Mouse (Mus musculus) lung, postnatal 0 days (tissue): Measurements from ENCODE around the gene Gm1979. TPM values are rescaled to one million over a fixed set of nuclear protein-coding genes. Genes with fewer than 3 reads are reported as not detected.
"Not testable (repeated sequence)": the region's sequence is repeated elsewhere in the genome, so short reads cannot be mapped to it uniquely, and the experiment has no call there.

Source experiments
- ATAC-seq: fragments of 200-750 bp; cut with Nextera tagmentation; 2 replicates; pipeline ENCODE4 v1.8.0; 2017; ENCODE audit warnings: moderate library complexity
- DNase-seq: peaks from one replicate; pipeline ENCODE4 v3.0.0-alpha.2; 2016; ENCODE audit warnings: low spot score
- H3K27ac ChIP-seq: fragments of 300-500 bp; sonication (generic); 2 replicates; pipeline ENCODE4 v1.5.1; 2014; ENCODE audit warnings: antibody characterized with exemption, mild to moderate bottlenecking, low read length, mixed read lengths
- H3K27me3 ChIP-seq: fragments of 300-500 bp; sonication (generic); replicated peaks from 2 replicates; pipeline ENCODE4 v1.6.1; 2014; ENCODE audit warnings: low read length, mixed read lengths; ENCODE audit not compliant: insufficient read depth
- H3K36me3 ChIP-seq: fragments of 300-500 bp; sonication (generic); 2 replicates; pipeline ENCODE4 v1.6.1; 2014; ENCODE audit warnings: low read length, mixed read lengths; ENCODE audit not compliant: insufficient read depth
- H3K4me1 ChIP-seq: fragments of 300-500 bp; sonication (generic); 2 replicates; pipeline ENCODE4 v1.6.1; 2014; ENCODE audit warnings: antibody characterized with exemption, low read depth, low read length, mixed read lengths; ENCODE audit not compliant: insufficient read depth
- H3K4me2 ChIP-seq: fragments of 300-500 bp; sonication (generic); replicated peaks from 2 replicates; pipeline ENCODE4 v1.6.1; 2014; ENCODE audit warnings: low read depth, mild to moderate bottlenecking, low read length, moderate library complexity, mixed read lengths
- H3K4me3 ChIP-seq: fragments of 300-500 bp; sonication (generic); 2 replicates; pipeline ENCODE4 v1.5.1; 2014; ENCODE audit warnings: low read depth, low read length
- H3K9ac ChIP-seq: fragments of 300-500 bp; sonication (generic); replicated peaks from 2 replicates; pipeline ENCODE4 v1.6.1; 2014; ENCODE audit warnings: low read depth, mild to moderate bottlenecking
- H3K9me3 ChIP-seq: fragments of 300-500 bp; sonication (generic); 2 replicates; pipeline ENCODE4 v1.6.1; 2016; ENCODE audit warnings: low read length, mixed read lengths
- WGBS: fragments of 180-500 bp; shearing (Covaris S2); extraction: QIAGEN DNeasy Blood & Tissue Kit; methylation state at CpG from one replicate; pipeline ENCODE4 v1.1.7; 2014; 5-methylcytosine and 5-hydroxymethylcytosine counted together
- polyA plus RNA-seq: library from polyadenylated mRNA; unstranded; fragments of >200 nt; fragmentation: Nextera tagmentation; extraction: Ambion mirVana; gene quantifications from 2 replicates; pipeline ENCODE4 v1.2.1, GENCODE M21; 2015

The Gm1979 gene
- polyA plus RNA-seq: not detected in 2 replicates

DNA sequence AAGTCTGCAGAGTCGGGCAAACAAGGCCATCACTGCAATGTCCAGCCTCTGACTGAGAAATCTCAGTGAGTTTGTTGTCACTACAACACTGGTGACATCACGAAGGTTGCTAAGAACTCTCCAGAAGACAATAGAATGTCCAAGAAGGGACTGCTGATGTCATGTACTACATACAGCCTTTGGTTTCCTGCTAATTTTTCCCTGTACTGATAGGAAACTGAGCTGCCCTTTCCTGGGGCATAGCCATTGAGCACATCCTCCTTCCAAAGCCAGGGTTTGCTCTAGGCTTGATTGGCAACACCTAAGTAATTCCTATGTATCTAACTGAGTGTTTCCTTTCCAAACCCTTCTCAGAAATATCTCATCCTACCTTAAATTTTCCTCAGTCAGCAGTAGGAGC, at the start of gene Gm1979:
Gene Gm1979, minus strand, starts transcription at position 101 of the 400 bp plus-strand sequence.
- DNase-seq, H3K4me2 ChIP-seq: not testable (repeated sequence)
- WGBS: 88% methylated on average over 1 of the region's 2 CpGs

DNA sequence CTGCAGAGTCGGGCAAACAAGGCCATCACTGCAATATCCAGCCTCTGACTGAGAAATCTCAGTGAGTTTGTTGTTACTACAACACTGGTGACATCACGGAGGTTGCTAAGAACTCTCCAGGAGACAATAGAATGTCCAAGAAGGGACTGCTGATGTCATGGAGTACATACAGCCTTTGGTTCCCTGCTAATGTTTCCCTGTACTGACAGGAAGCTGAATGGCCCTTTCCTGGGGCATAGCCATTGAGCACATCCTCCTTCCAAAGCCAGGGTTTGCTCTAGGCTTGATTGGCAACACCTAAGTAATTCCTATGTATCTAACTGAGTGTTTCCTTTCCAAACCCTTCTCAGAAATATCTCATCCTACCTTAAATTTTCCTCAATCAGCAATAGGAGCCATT, 34.9 kb upstream of the Gm1979 start, which contains the start of gene Speer4a:
Gene Speer4a, minus strand, starts transcription at position 101 of the 400 bp plus-strand sequence.
- not testable (repeated sequence) for H3K27ac ChIP-seq, DNase-seq, H3K4me1 ChIP-seq, H3K27me3 ChIP-seq, H3K36me3 ChIP-seq, H3K4me3 ChIP-seq, H3K4me2 ChIP-seq, ATAC-seq, H3K9me3 ChIP-seq, H3K9ac ChIP-seq
- 61% methylated on average over 2 of the region's 2 CpGs for WGBS

More for the DNA sequence above, at the start of gene Gm1979:
- not testable (repeated sequence) for H3K4me1 ChIP-seq, H3K9me3 ChIP-seq, H3K27me3 ChIP-seq, H3K27ac ChIP-seq, ATAC-seq, H3K9ac ChIP-seq, H3K4me3 ChIP-seq, H3K36me3 ChIP-seq

DNA sequence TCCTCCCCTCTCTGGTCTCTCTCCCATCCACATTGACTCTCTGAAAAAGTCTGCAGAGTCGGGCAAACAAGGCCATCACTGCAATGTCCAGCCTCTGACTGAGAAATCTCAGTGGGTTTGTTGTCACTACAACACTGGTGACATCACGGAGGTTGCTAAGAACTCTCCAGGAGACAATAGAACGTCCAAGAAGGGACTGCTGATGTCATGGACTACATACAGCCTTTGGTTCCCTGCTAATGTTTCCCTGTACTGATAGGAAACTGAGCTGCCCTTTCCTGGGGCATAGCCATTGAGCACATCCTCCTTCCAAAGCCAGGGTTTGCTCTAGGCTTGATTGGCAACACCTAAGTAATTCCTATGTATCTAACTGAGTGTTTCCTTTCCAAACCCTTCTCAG, 18.2 kb upstream of the Gm1979 start, which contains the start of gene Gm5862:
Gene Gm5862, minus strand, starts transcription at position 101 of the 400 bp plus-strand sequence.
- not testable (repeated sequence) for H3K9ac ChIP-seq, DNase-seq, H3K27me3 ChIP-seq, H3K9me3 ChIP-seq, H3K27ac ChIP-seq, H3K36me3 ChIP-seq, H3K4me1 ChIP-seq, ATAC-seq, H3K4me3 ChIP-seq, H3K4me2 ChIP-seq
- no CpG with 5 or more reads among the region's 3 CpGs for WGBS

DNA sequence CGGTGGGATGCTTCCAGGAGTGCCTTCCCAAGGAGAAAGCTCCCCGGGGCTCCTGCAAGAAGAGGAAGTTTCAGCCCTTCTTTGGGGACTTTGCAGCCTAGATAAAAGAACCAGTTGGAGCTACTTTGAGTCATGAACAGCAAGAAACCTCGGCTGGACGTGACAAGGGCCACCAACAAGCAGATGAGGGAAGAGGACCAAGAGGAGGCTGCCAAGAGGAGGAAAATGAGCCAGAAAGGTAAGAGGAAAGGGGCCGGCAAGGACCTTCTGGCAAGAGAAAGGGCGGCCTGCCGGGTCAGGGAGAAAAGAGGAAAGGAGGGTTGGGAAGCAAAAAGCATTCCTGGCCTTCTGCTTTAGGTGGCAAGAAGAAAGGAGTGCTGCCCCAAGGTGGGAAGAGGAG, 3.1 kb upstream of the Gm1979 start:
- not testable (repeated sequence) for H3K36me3 ChIP-seq, H3K4me3 ChIP-seq, H3K9me3 ChIP-seq, DNase-seq, H3K27ac ChIP-seq, H3K4me1 ChIP-seq, H3K9ac ChIP-seq, ATAC-seq, H3K27me3 ChIP-seq, H3K4me2 ChIP-seq
- WGBS: 64% methylated on average over 6 of the region's 7 CpGs

DNA sequence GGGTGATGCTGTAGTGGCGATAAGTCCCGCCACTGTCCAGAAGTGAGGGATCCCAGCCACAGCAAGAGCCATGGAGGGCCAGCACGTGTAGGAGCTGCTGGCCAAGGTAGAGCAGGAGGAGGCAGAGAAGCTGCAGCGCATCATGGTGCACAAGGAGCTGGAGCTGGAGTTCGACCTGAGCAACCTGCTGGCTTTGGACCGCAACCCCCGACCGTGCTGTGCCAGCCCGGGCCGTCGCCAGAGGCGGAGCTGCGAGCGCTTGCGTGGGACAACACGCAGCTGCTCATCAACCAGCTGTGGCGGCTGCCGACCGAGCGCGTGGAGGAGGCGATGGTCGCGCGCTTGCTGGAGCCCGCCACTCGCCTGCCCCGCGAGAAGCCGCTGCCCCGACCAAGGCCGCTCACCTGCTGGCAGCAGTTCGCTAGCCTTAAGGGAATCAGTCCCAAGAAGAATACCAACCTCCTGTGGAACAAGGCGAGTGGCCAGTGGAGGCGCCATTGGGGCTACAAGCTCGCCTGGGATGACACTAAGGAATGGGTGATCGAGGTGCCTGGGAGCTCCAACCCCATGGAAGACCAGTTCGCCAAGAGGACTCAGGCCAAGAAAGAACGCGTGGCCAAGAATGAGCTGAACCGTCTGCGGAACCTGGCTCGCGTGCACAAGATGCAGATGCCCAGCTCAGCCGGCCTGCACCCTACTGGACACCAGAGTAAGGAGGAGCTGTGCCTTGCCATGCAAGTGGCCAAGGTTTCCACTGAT, 2.5 kb upstream of the Gm1979 start:
- not testable (repeated sequence) for H3K9me3 ChIP-seq, H3K27ac ChIP-seq, H3K4me1 ChIP-seq, H3K36me3 ChIP-seq, H3K9ac ChIP-seq, H3K4me3 ChIP-seq, H3K4me2 ChIP-seq, H3K27me3 ChIP-seq
- peak; percentile 5 for DNase-seq
- peak; percentile 32; the same call in 1 of the 2 replicates for ATAC-seq
- whole genome bisulfite sequencing: 15% methylated on average over 39 of the region's 45 CpGs

DNA sequence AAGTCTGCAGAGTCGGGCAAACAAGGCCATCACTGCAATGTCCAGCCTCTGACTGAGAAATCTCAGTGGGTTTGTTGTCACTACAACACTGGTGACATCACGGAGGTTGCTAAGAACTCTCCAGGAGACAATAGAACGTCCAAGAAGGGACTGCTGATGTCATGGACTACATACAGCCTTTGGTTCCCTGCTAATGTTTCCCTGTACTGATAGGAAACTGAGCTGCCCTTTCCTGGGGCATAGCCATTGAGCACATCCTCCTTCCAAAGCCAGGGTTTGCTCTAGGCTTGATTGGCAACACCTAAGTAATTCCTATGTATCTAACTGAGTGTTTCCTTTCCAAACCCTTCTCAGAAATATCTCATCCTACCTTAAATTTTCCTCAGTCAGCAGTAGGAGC, 16.0 kb downstream of the Gm1979 start, which contains the start of gene Gm21698:
Gene Gm21698, minus strand, starts transcription at position 101 of the 400 bp plus-strand sequence.
- not testable (repeated sequence) for ATAC-seq, H3K36me3 ChIP-seq, H3K4me2 ChIP-seq, H3K4me1 ChIP-seq, H3K27me3 ChIP-seq, H3K4me3 ChIP-seq, H3K9me3 ChIP-seq, H3K27ac ChIP-seq, DNase-seq, H3K9ac ChIP-seq
- WGBS: no CpG with 5 or more reads among the region's 3 CpGs

DNA sequence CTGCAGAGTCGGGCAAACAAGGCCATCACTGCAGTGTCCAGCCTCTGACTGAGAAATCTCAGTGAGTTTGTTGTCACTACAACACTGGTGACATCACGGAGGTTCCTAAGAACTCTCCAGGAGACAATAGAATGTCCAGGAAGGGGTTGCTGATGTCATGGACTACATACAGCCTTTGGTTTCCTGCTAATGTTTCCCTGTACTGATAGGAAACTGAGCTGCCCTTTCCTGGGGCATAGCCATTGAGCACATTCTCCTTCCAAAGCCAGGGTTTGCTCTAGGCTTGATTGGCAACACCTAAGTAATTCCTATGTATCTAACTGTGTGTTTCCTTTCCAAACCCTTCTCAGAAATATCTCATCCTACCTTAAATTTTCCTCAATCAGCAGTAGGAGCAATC, 32.0 kb downstream of the Gm1979 start, which contains the start of gene Gm21680:
Gene Gm21680, minus strand, starts transcription at position 101 of the 400 bp plus-strand sequence.
- H3K4me1 ChIP-seq, H3K27ac ChIP-seq, H3K36me3 ChIP-seq, H3K4me2 ChIP-seq, H3K4me3 ChIP-seq, DNase-seq, H3K9ac ChIP-seq, ATAC-seq, H3K9me3 ChIP-seq, H3K27me3 ChIP-seq: not testable (repeated sequence)
- no CpG with 5 or more reads among the region's 2 CpGs for WGBS

DNA sequence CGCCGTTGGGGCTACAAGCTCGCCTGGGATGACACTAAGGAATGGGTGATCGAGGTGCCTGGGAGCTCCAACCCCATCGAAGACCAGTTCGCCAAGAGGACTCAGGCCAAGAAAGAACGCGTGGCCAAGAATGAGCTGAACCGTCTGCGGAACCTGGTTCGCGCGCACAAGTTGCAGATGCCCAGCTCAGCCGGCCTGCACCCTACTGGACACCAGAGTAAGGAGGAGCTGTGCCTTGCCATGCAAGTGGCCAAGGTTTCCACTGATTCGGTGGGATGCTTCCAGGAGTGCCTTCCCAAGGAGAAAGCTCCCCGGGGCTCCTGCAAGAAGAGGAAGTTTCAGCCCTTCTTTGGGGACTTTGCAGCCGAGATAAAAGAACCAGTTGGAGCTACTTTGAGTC, 47.5 kb downstream of the Gm1979 start:
- not testable (repeated sequence) for ATAC-seq, H3K4me1 ChIP-seq, H3K36me3 ChIP-seq, H3K27me3 ChIP-seq, H3K27ac ChIP-seq, DNase-seq, H3K9me3 ChIP-seq, H3K9ac ChIP-seq, H3K4me2 ChIP-seq, H3K4me3 ChIP-seq
- WGBS: 57% methylated on average over 16 of the region's 17 CpGs

DNA sequence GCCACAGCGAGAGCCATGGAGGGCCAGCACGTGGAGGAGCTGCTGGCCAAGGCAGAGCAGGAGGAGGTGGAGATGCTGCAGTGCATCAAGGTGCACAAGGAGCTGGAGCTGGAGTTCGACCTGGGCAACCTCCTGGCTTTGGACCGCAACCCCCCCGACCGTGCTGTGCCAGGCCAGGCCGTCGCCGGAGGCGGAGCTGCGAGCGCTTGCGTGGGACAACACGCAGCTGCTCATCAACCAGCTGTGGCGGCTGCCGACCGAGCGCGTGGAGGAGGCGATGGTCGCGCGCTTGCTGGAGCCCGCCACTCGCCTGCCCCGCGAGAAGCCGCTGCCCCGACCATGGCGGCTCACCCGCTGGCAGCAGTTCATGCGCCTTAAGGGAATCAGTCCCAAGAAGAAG, 48.0 kb downstream of the Gm1979 start:
- not testable (repeated sequence) for H3K9ac ChIP-seq, H3K27ac ChIP-seq, H3K4me1 ChIP-seq, H3K27me3 ChIP-seq, H3K36me3 ChIP-seq, ATAC-seq, H3K9me3 ChIP-seq, H3K4me2 ChIP-seq, H3K4me3 ChIP-seq
- DNase-seq: peak; percentile 4
- 29% methylated on average over 24 of the region's 32 CpGs for WGBS
